Mouse (Mus musculus) heart, embryonic 15.5 days (tissue): ENCODE data around the gene Col5a1. TPM values are rescaled to one million over a fixed set of nuclear protein-coding genes. Genes with fewer than 3 reads are reported as not detected.

Experiments used
- ATAC-seq: fragments of 200-750 bp; cut with Nextera tagmentation; replicated peaks from 2 replicates; pipeline ENCODE4 v1.8.0; 2017; ENCODE audit warnings: low read depth, moderate TSS enrichment; ENCODE audit not compliant: insufficient number of reproducible peaks, insufficient read depth, low FRiP score
- H3K27ac ChIP-seq: fragments of 300-500 bp; sonication (generic); 2 replicates; pipeline ENCODE4 v1.5.1; 2015; ENCODE audit warnings: mild to moderate bottlenecking, inconsistent platforms
- H3K27me3 ChIP-seq: fragments of 300-500 bp; sonication (generic); 2 replicates; pipeline ENCODE4 v1.6.1; 2015; ENCODE audit warnings: inconsistent platforms
- H3K36me3 ChIP-seq: fragments of 300-500 bp; sonication (generic); 2 replicates; pipeline ENCODE4 v1.6.1; 2015; ENCODE audit warnings: mild to moderate bottlenecking, inconsistent platforms
- H3K4me1 ChIP-seq: fragments of 300-500 bp; sonication (generic); replicated peaks from 2 replicates; pipeline ENCODE4 v1.6.1; 2015; ENCODE audit warnings: inconsistent platforms
- H3K4me2 ChIP-seq: fragments of 300-500 bp; sonication (generic); 2 replicates; pipeline ENCODE4 v1.6.1; 2015; ENCODE audit warnings: inconsistent platforms, mild to moderate bottlenecking, moderate library complexity
- H3K4me3 ChIP-seq: fragments of 300-500 bp; sonication (generic); 2 replicates; pipeline ENCODE4 v1.5.1; 2015; ENCODE audit warnings: mild to moderate bottlenecking, inconsistent platforms
- H3K9ac ChIP-seq: fragments of 300-500 bp; sonication (generic); 2 replicates; pipeline ENCODE4 v1.6.1; 2015; ENCODE audit warnings: mild to moderate bottlenecking, inconsistent platforms
- H3K9me3 ChIP-seq: fragments of 300-500 bp; sonication (generic); replicated peaks from 2 replicates; pipeline ENCODE4 v1.6.1; 2016; ENCODE audit warnings: inconsistent platforms
- WGBS: fragments of 180-500 bp; shearing (Covaris S2); methylation state at CpG from one replicate; pipeline ENCODE4 v1.1.7; 2015; ENCODE audit warnings: mixed read lengths; 5-methylcytosine and 5-hydroxymethylcytosine counted together
- polyA plus RNA-seq: library from polyadenylated mRNA; unstranded; fragments of >200 nt; fragmentation: Nextera tagmentation; extraction: Ambion mirVana; gene quantifications from 2 replicates; pipeline ENCODE4 v1.2.1, GENCODE M21; 2015

Col5a1 gene
- polyA plus RNA-seq, 1 experiment from 2014 or later, result 71.0 TPM

DNA sequence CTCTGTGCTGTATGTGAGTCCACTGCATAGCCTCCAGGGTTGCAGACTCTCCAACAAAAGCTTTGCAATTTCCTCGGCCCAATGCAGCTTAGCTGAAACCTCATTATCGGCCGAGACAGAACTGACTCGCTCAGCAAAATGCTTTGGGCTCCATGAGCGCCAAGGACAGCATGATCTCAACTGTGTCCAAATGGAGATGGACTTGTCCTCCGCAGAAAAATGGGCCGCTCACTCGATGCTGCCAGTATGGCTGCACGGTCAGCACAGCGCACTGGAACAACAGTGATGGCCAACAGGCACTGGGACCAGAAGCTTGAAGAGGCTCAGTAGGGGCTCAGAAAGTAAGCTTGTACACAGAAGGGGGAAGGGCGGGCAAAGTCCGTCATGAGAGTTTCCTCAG is 53.9 kb downstream of the Col5a1 start:
- no peak for ATAC-seq
- WGBS, result 84% methylated on average over 12 of the region's 12 CpGs
- H3K27ac ChIP-seq, result no peak overlapping the region

DNA sequence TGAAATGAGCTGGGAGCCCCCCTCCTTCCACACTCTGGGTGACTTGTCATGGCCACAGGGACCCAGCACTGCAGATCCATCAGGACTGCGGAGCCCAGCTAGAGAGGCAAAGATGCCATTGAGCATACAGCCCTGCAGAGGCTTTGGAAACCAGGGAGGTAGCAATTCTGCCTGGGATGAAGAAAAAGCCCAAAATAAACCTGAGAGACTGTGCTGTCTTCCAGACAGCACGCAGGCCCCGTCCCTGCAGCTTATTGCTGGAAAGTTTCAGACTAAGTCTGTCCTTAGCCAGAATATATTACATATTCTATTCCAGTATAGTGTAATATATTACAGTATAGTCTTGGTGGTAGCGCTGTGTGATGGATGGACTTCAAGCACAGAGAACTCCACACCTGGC is 61.0 kb downstream of the Col5a1 start:
- Histone ChIP-seq H3K36me3 (peaks cover 3% of the 10 kb centered on the region; the same call in 1 of the 2 replicates), H3K27me3 (no peaks in the 10 kb centered on the region), H3K27ac (no peak overlapping the region), H3K4me1 (no peaks in the 10 kb centered on the region), H3K9me3 (no peaks in the 10 kb centered on the region), H3K4me3 (no peak overlapping the region), H3K9ac (no peak overlapping the region), H3K4me2 (no peak overlapping the region)
- no peak for ATAC-seq
- 80% methylated on average over 4 of the region's 4 CpGs for WGBS

More for the DNA sequence above, 53.9 kb downstream of the Col5a1 start:
- Histone ChIP-seq H3K4me1 (peaks cover 23% of the 10 kb centered on the region), H3K9ac (no peak overlapping the region), H3K4me2 (no peak overlapping the region), H3K36me3 (no peaks in the 10 kb centered on the region), H3K27me3 (no peaks in the 10 kb centered on the region), H3K4me3 (no peak overlapping the region), H3K9me3 (no peaks in the 10 kb centered on the region)

DNA sequence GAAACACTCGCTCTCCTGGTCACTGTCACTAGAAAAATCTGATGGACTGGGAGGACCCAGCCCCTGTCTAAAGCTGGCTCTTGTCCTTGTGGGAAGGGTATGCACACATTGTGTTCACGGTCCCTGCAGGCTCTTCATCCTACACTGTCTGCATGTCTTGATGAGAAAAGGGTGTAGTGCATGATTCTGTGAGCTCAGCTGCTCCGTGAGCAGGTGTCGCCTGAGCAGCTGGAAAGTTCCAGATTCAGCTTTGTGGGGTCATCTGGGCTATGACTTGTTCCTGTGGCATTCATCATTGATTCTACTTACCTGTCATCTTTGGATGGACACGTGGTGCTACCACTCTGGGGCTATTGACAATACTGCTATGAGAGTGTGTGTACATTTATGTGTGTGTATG is 61.7 kb downstream of the Col5a1 start:
- ATAC-seq, result no peak
- H3K27me3 ChIP-seq, result no peaks in the 10 kb centered on the region
- H3K9me3 ChIP-seq, result no peaks in the 10 kb centered on the region
- no peak overlapping the region for H3K4me3 ChIP-seq
- no peaks in the 10 kb centered on the region for H3K4me1 ChIP-seq
- H3K4me2 ChIP-seq, result no peak overlapping the region
- H3K36me3 ChIP-seq, result peaks cover 3% of the 10 kb centered on the region; the same call in 1 of the 2 replicates
- no peak overlapping the region for H3K27ac ChIP-seq
- WGBS, result 82% methylated on average over 5 of the region's 5 CpGs
- H3K9ac ChIP-seq, result no peak overlapping the region

DNA sequence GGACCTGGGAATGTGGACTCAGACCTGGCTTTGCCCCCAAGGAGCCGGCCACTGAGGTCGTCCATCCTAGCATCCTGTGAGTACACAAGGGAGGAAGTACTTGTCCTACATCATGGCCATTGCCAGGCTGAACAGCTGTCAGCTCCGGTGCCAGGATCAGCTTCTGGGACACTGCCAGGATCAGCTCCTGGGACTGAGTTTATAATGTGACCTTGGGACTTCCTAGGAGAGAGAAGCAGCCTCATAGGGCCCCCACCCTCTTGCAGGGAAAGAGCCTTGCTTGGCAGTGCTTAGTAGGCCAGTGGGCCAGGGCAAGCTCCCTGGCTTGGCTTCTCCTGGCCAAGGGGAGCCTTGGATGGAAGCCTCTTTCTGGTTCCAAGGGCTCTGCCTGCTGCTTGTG is 67.6 kb downstream of the Col5a1 start:
- Histone ChIP-seq H3K36me3 (peaks cover 3% of the 10 kb centered on the region; the same call in 1 of the 2 replicates), H3K27ac (peak overlapping the region; percentile 52; the same call in 1 of the 2 replicates), H3K4me2 (no peak overlapping the region), H3K27me3 (no peaks in the 10 kb centered on the region), H3K4me1 (peaks cover 40% of the 10 kb centered on the region), H3K9me3 (no peaks in the 10 kb centered on the region), H3K4me3 (no peak overlapping the region), H3K9ac (0 out of 2 replicates have a peak overlapping the region, but pooled peaks have one; percentile 25)
- WGBS, result 28% methylated on average over 3 of the region's 3 CpGs
- peak; percentile 38; the same call in 1 of the 2 replicates for ATAC-seq

DNA sequence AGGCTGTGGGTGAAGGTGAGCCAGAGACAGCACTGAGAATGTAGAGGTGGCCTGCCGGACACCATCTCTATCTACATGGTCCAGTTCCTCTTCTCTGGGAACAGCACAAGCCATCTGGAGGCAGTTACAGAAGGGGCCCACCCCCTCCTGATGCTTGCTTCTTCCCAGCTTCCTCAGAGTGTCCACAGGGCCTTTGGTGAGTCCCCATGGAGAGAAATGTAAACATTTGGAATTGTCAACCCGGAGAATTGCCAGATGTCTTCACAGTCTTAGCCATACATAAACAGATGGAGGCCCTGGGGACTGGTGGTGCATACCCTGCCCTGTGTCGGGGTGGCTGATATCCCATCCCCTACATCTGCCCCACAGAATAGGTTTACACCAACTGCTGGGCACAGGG is 68.7 kb downstream of the Col5a1 start:
- ATAC-seq, result no peak
- Histone ChIP-seq H3K4me3 (no peak overlapping the region), H3K27ac (no peak overlapping the region), H3K36me3 (peaks cover 3% of the 10 kb centered on the region; the same call in 1 of the 2 replicates), H3K4me1 (peaks cover 40% of the 10 kb centered on the region), H3K4me2 (no peak overlapping the region), H3K27me3 (no peaks in the 10 kb centered on the region), H3K9ac (no peak overlapping the region), H3K9me3 (no peaks in the 10 kb centered on the region)
- WGBS, result 42% methylated on average over 3 of the region's 3 CpGs

DNA sequence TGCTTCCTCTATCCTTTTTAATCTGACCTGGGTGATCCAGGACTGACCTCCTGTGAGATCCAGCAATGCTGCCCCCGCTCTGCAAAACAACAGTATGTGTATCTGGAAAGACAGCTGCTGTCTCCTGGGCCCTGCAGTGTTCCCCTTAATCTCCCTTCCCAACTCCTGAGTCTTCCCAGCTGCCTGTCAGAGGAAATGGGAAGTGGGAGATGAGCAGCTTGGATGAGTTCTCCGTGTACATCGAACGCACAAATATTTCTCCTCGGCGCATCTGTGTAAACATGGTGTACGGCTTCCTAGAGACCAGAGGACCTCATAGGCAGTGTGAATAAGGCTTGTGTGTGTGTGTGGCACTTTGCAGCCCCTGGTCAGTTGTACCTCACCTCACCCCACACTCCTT is 70.5 kb downstream of the Col5a1 start:
- Histone ChIP-seq H3K9ac (no peak overlapping the region), H3K4me3 (no peak overlapping the region), H3K27me3 (no peaks in the 10 kb centered on the region), H3K4me2 (no peak overlapping the region), H3K36me3 (no peaks in the 10 kb centered on the region), H3K27ac (no peak overlapping the region), H3K4me1 (peaks cover 40% of the 10 kb centered on the region), H3K9me3 (no peaks in the 10 kb centered on the region)
- 52% methylated on average over 7 of the region's 7 CpGs for WGBS
- ATAC-seq, result no peak

DNA sequence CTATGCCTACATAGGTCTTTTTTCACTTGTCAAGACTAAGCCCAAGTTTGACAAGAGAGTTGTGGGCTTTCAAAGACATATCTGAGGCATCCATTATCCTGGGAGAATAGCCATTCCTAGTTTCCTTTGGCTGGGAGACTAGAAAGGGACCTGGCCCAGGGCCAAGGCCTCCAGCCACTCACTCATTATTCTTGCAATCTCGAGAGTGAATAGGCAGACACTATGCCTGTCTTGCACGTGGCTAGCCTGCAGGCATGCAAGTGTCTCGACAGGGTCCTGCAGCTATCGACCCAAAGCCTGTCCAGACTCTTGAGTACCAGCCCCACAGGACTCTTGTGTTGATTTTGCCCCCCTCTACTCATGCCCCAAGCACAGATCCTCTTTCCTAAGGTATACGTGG is 71.0 kb downstream of the Col5a1 start:
- Histone ChIP-seq H3K36me3 (no peaks in the 10 kb centered on the region), H3K9me3 (no peaks in the 10 kb centered on the region), H3K4me1 (peaks cover 40% of the 10 kb centered on the region), H3K4me3 (no peak overlapping the region), H3K9ac (no peak overlapping the region), H3K4me2 (no peak overlapping the region), H3K27ac (no peak overlapping the region), H3K27me3 (no peaks in the 10 kb centered on the region)
- whole genome bisulfite sequencing, result 20% methylated on average over 5 of the region's 5 CpGs
- no peak for ATAC-seq

DNA sequence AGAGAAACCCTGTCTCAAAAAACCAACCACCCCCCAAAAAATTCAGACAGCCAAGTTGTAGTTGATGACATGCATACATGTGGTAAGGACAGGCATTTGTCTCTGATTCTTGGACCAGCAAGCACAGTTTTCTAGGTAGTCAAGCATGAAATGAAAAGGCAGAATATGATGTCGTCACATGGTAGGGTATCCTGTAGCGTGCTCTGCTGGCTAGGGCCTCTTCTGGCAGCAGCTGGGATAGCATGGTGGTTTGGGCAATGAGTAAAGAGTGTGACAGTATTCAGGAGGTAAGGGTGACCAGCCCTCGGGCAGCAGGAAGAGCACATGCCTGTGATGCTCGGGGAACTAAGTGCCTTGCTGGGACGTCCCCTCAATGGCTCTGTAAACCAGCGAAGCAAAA is 73.0 kb downstream of the Col5a1 start:
- Histone ChIP-seq H3K9ac (no peak overlapping the region), H3K36me3 (no peaks in the 10 kb centered on the region), H3K27ac (no peak overlapping the region), H3K4me3 (no peak overlapping the region), H3K9me3 (no peaks in the 10 kb centered on the region), H3K27me3 (no peaks in the 10 kb centered on the region), H3K4me2 (no peak overlapping the region), H3K4me1 (peaks cover 27% of the 10 kb centered on the region)
- ATAC-seq, result no peak
- WGBS, result 78% methylated on average over 6 of the region's 6 CpGs

DNA sequence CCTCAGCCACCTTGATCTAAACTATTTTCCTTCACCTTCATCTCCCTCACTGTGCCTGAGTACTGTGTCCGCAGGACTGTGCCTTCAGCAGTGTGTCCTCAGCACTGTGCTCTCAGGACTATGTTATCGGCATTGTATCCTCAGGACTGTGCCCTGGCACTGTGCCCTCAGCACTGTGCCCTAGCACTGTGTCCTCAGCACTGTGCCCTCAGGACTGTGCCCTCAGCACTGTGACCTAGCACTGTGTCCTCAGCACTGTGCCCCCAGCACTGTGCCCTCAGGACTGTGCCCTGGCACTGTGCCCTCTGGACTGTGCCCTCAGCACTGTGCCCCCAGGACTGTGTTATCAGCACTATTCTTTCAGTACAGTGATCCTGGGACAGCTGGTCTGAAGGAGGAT is 75.0 kb downstream of the Col5a1 start:
- Histone ChIP-seq H3K9me3 (no peaks in the 10 kb centered on the region), H3K27me3 (no peaks in the 10 kb centered on the region), H3K36me3 (peaks cover 8% of the 10 kb centered on the region; the same call in 1 of the 2 replicates), H3K4me2 (no peak overlapping the region), H3K4me1 (peaks cover 18% of the 10 kb centered on the region), H3K9ac (no peak overlapping the region), H3K4me3 (no peak overlapping the region), H3K27ac (no peak overlapping the region)
- ATAC-seq, result no peak; the same call in 1 of the 2 replicates
- 93% methylated on average over 2 of the region's 2 CpGs for WGBS

DNA sequence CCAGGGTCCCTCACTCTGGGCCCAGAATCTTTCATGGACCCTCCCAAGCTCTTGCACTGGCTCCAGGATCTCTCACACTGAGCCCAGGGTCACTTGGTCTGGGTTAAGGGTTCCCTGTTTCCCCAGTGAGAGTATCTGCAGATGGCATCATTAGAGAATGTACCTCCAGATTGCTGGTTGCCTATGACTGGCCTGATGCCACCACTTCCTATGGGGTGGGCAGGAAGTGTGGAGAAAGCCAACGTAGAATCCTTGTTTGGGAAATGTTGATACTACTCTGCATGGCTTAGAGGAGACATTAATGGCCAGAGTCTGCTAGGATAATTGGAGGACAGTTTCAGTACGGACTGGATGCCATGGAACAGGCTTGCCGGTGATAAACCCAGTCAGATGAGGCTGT is 76.2 kb downstream of the Col5a1 start:
- H3K4me1 ChIP-seq, result peaks cover 6% of the 10 kb centered on the region
- no peak overlapping the region for H3K27ac ChIP-seq
- peaks cover 8% of the 10 kb centered on the region; the same call in 1 of the 2 replicates for H3K36me3 ChIP-seq
- no peaks in the 10 kb centered on the region for H3K27me3 ChIP-seq
- no peak for ATAC-seq
- 80% methylated on average over 3 of the region's 3 CpGs for WGBS
- no peak overlapping the region for H3K4me2 ChIP-seq
- no peaks in the 10 kb centered on the region for H3K9me3 ChIP-seq
- no peak overlapping the region for H3K4me3 ChIP-seq
- no peak overlapping the region for H3K9ac ChIP-seq

DNA sequence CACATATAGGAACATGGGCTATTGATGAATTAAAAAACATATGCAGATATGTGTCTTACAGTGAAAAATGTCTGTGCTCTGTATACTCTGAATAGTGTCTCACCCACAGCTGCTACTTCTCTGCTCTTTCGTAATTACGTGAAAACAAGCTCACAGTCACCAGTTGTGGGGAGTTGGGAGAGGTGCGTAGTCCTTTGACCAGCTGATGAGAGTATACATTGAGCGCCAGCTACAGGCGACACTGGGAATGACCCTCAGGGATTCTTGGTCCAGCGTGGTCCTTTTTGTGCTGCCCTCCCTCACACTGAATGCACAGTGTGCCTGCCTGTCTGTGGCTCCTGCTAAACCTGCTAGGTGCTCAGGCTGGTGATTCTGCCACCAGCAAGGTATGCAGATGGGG is 82.9 kb downstream of the Col5a1 start:
- H3K9me3 ChIP-seq, result no peaks in the 10 kb centered on the region
- H3K27ac ChIP-seq, result no peak overlapping the region
- H3K9ac ChIP-seq, result no peak overlapping the region
- no peak overlapping the region for H3K4me3 ChIP-seq
- no peaks in the 10 kb centered on the region for H3K4me1 ChIP-seq
- peaks cover 10% of the 10 kb centered on the region for H3K36me3 ChIP-seq
- H3K27me3 ChIP-seq, result no peaks in the 10 kb centered on the region
- 20% methylated on average over 6 of the region's 6 CpGs for WGBS
- H3K4me2 ChIP-seq, result no peak overlapping the region
- ATAC-seq, result 0 out of 2 replicates have a peak, but pooled peaks have one; percentile 42

DNA sequence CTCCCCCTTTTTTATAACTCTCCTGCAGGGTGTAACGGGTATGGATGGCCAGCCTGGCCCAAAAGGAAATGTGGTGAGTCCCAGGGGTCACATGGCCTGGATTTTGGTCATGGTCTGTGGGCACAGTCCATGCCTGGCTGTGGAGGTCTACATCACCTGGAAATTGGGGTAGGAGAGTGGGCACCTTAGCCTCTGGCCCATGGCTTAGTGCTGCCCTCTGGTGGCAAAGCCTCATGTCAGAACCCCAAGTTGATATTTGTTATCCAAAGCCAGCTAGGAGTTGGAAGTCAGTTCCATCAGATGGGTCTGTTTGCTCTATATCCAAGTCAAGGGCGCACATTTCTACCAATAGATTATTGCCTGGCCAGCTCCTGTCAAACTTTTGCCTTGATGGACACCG is 87.6 kb downstream of the Col5a1 start:
- Histone ChIP-seq H3K9me3 (no peaks in the 10 kb centered on the region), H3K4me1 (peaks cover 7% of the 10 kb centered on the region), H3K36me3 (peaks cover 3% of the 10 kb centered on the region), H3K9ac (no peak overlapping the region), H3K27ac (no peak overlapping the region), H3K27me3 (no peaks in the 10 kb centered on the region), H3K4me3 (no peak overlapping the region), H3K4me2 (no peak overlapping the region)
- no peak for ATAC-seq
- 58% methylated on average over 3 of the region's 3 CpGs for WGBS
